Mouse (Mus musculus) midbrain, embryonic 13.5 days (tissue): ENCODE measurements around the gene Il17f. TPM values are rescaled to one million over a fixed set of nuclear protein-coding genes. Genes with fewer than 3 reads are reported as not detected.
"Not testable (repeated sequence)": the region's sequence is repeated elsewhere in the genome, so short reads cannot be mapped to it uniquely, and the experiment has no call there.

ENCODE experiments used
- ATAC-seq: fragments of 200-750 bp; cut with Nextera tagmentation; 2 replicates; pipeline ENCODE4 v1.8.0; 2017; ENCODE audit warnings: mild to moderate bottlenecking, moderate TSS enrichment, moderate library complexity
- H3K27ac ChIP-seq: fragments of 300-500 bp; sonication (generic); 2 replicates; pipeline ENCODE4 v1.5.1; 2015; ENCODE audit warnings: inconsistent platforms, mild to moderate bottlenecking, moderate library complexity
- H3K27me3 ChIP-seq: fragments of 300-500 bp; sonication (generic); 2 replicates; pipeline ENCODE4 v1.6.1; 2015; ENCODE audit warnings: mild to moderate bottlenecking, inconsistent platforms
- H3K36me3 ChIP-seq: fragments of 300-500 bp; sonication (generic); 2 replicates; pipeline ENCODE4 v1.6.1; 2015; ENCODE audit warnings: mild to moderate bottlenecking, inconsistent platforms
- H3K4me1 ChIP-seq: fragments of 300-500 bp; sonication (generic); replicated peaks from 2 replicates; pipeline ENCODE4 v1.6.1; 2015; ENCODE audit warnings: inconsistent platforms
- H3K4me2 ChIP-seq: fragments of 300-500 bp; sonication (generic); replicated peaks from 2 replicates; pipeline ENCODE4 v1.6.1; 2015; ENCODE audit warnings: moderate library complexity, mild to moderate bottlenecking, inconsistent platforms
- H3K4me3 ChIP-seq: fragments of 300-500 bp; sonication (generic); replicated peaks from 2 replicates; pipeline ENCODE4 v1.5.1; 2015; ENCODE audit warnings: mild to moderate bottlenecking, inconsistent platforms
- H3K9ac ChIP-seq: fragments of 300-500 bp; sonication (generic); replicated peaks from 2 replicates; pipeline ENCODE4 v1.6.1; 2015; ENCODE audit warnings: mild to moderate bottlenecking, inconsistent platforms
- H3K9me3 ChIP-seq: fragments of 300-500 bp; sonication (generic); 2 replicates; pipeline ENCODE4 v1.6.1; 2016; ENCODE audit warnings: mild to moderate bottlenecking, inconsistent platforms
- WGBS: fragments of 180-500 bp; shearing (Covaris S2); methylation state at CpG from one replicate; pipeline ENCODE4 v1.1.7; 2015; 5-methylcytosine and 5-hydroxymethylcytosine counted together
- polyA plus RNA-seq: library from polyadenylated mRNA; unstranded; fragments of >200 nt; fragmentation: Nextera tagmentation; extraction: Ambion mirVana; gene quantifications from 2 replicates; pipeline ENCODE4 v1.2.1, GENCODE M21; 2015

The Il17f gene
- polyA plus RNA-seq, 1 experiment from 2014 or later = 0.30 TPM

- ATAC-seq, H3K4me1 ChIP-seq, H3K27me3 ChIP-seq, H3K36me3 ChIP-seq, H3K9me3 ChIP-seq, H3K4me3 ChIP-seq, H3K9ac ChIP-seq, H3K27ac ChIP-seq, H3K4me2 ChIP-seq: not testable (repeated sequence)
- 81% methylated on average over 4 of the region's 4 CpGs for WGBS
These were observed 16.2 kb downstream of the Il17f start for GRCm38 (mm10) chr1:20774026-20774730.

DNA sequence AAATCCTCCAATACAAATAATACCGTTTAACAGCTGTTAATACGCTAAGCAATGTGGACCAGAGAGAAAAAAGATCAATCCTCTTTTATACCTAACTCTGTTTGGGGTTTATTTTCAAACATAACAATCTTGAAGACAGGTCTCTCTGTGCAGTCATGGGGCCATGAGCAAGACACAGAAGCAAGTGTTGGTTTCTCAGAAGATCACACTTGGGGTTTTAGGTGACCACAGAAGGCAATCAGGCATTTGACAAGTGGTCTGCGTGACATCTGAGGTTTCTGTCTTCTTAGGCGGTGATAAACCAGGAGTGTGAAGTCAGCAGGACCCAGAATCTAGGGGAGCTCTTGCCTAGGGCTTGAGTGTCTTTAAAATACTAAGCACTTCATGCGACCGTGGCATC lies 23.9 kb downstream of the Il17f start:
- Histone ChIP-seq H3K36me3 (no peaks in the 10 kb centered on the region), H3K9me3 (no peaks in the 10 kb centered on the region), H3K9ac (no peak overlapping the region), H3K4me2 (no peak overlapping the region), H3K27me3 (no peaks in the 10 kb centered on the region), H3K4me1 (no peaks in the 10 kb centered on the region), H3K4me3 (no peak overlapping the region), H3K27ac (no peak overlapping the region)
- ATAC-seq = no peak
- WGBS = 86% methylated on average over 6 of the region's 6 CpGs

GRCm38 (mm10) chr1:20761411-20761810 lies 29.0 kb downstream of the Il17f start:
- Histone ChIP-seq H3K27ac (no peak overlapping the region), H3K36me3 (no peaks in the 10 kb centered on the region), H3K27me3 (no peaks in the 10 kb centered on the region), H3K4me3 (no peak overlapping the region), H3K9ac (no peak overlapping the region), H3K4me1 (no peaks in the 10 kb centered on the region), H3K4me2 (no peak overlapping the region), H3K9me3 (no peaks in the 10 kb centered on the region)
- no peak for ATAC-seq
- 56% methylated on average over 4 of the region's 4 CpGs for WGBS

GRCm38 (mm10) chr1:20760331-20760730 lies 30.1 kb downstream of the Il17f start:
- 87% methylated on average over 5 of the region's 5 CpGs for WGBS
- no peak for ATAC-seq

DNA sequence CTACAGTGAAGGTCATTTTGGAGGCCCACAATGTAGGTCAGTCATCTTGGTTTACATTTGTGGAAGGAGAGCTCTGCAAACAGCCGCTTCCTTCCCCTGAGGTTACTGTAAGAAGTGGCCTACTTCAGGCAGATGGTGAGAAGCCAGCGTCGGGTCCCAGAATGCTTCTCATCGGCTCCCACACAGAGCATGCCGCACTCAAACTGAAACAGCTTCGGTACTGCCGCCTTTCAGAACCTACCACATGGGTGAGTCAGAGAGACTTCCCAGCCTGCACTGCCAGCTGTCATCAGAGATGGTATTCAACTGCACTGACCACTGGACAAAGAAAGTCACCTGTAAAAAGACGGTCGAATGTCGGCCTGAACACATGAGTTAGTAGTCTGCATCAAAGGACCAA lies 30.6 kb downstream of the Il17f start:
- WGBS = 88% methylated on average over 10 of the region's 10 CpGs
- H3K4me1 ChIP-seq = no peaks in the 10 kb centered on the region
- H3K27ac ChIP-seq = no peak overlapping the region
- no peaks in the 10 kb centered on the region for H3K9me3 ChIP-seq
- no peak for ATAC-seq
- no peaks in the 10 kb centered on the region for H3K36me3 ChIP-seq
- H3K4me3 ChIP-seq = no peak overlapping the region
- no peak overlapping the region for H3K4me2 ChIP-seq
- H3K27me3 ChIP-seq = no peaks in the 10 kb centered on the region
- H3K9ac ChIP-seq = no peak overlapping the region

More at GRCm38 (mm10) chr1:20760331-20760730, 30.1 kb downstream of the Il17f start:
- Histone ChIP-seq H3K9ac (no peak overlapping the region), H3K9me3 (no peaks in the 10 kb centered on the region), H3K36me3 (no peaks in the 10 kb centered on the region), H3K4me1 (no peaks in the 10 kb centered on the region), H3K4me2 (no peak overlapping the region), H3K27me3 (no peaks in the 10 kb centered on the region), H3K27ac (no peak overlapping the region), H3K4me3 (no peak overlapping the region)

DNA sequence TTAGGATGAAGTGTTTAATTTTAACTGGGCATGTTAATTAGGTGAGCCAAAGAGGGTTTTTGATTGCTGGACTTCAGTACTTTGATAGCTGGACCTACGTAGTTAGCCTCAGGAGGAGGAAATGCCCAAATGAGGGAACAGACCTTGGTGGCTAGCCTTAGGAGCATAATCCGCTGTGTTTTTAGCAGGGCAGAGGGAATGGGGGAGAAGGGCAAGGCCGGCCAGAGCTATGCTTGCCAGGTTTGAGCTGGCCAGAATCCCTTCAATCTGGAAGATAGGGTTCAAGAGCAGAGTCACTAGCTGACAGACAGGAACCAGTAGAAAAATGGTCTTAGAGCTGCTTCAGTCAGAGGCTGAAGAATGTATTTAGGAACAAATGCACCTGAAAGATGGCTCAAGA lies 32.8 kb downstream of the Il17f start:
- H3K36me3 ChIP-seq = no peaks in the 10 kb centered on the region
- H3K4me1 ChIP-seq = no peaks in the 10 kb centered on the region
- no peak overlapping the region for H3K4me3 ChIP-seq
- no peak overlapping the region for H3K27ac ChIP-seq
- H3K9me3 ChIP-seq = no peaks in the 10 kb centered on the region
- H3K27me3 ChIP-seq = no peaks in the 10 kb centered on the region
- no peak overlapping the region for H3K4me2 ChIP-seq
- no peak overlapping the region for H3K9ac ChIP-seq
- no peak for ATAC-seq
- WGBS = 88% methylated on average over 3 of the region's 3 CpGs

GRCm38 (mm10) chr1:20754439-20754838 lies 36.0 kb downstream of the Il17f start:
- no peak overlapping the region for H3K4me3 ChIP-seq
- no peaks in the 10 kb centered on the region for H3K4me1 ChIP-seq
- no peaks in the 10 kb centered on the region for H3K27me3 ChIP-seq
- H3K4me2 ChIP-seq = no peak overlapping the region
- H3K9ac ChIP-seq = no peak overlapping the region
- H3K9me3 ChIP-seq = peaks cover 4% of the 10 kb centered on the region; the same call in 1 of the 2 replicates
- ATAC-seq = no peak
- no peaks in the 10 kb centered on the region for H3K36me3 ChIP-seq
- 90% methylated on average over 10 of the region's 10 CpGs for WGBS
- H3K27ac ChIP-seq = no peak overlapping the region

- H3K4me1 ChIP-seq = no peaks in the 10 kb centered on the region
- H3K36me3 ChIP-seq = no peaks in the 10 kb centered on the region
- no peaks in the 10 kb centered on the region for H3K9me3 ChIP-seq
- 79% methylated on average over 3 of the region's 3 CpGs for WGBS
- no peak overlapping the region for H3K4me2 ChIP-seq
- H3K27ac ChIP-seq = no peak overlapping the region
- H3K4me3 ChIP-seq = no peak overlapping the region
- ATAC-seq = no peak
- no peak overlapping the region for H3K9ac ChIP-seq
- no peaks in the 10 kb centered on the region for H3K27me3 ChIP-seq
These were observed 49.9 kb downstream of the Il17f start for GRCm38 (mm10) chr1:20740496-20740998.

DNA sequence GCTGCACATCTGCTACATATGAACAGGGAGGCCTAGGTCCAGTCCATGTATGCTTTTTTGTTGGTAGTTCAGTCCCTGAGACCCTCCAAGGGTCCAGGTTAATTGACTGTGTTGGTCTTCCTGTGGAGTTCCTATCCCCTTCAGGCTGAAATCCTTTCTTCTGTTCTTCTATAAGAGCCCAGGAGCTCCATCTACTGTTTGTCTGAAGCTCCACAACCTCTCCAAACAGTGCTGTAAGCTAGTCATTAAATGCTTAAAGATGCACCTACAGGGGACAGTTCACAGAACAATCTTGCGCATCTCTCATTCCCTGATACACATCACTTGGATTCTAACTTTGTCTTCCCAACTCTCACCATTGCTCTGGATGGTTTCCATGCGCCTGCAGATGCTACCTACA lies 51.9 kb downstream of the Il17f start:
- ATAC-seq = no peak
- no peaks in the 10 kb centered on the region for H3K27me3 ChIP-seq
- H3K9ac ChIP-seq = no peak overlapping the region
- 89% methylated on average over 2 of the region's 2 CpGs for WGBS
- H3K4me3 ChIP-seq = no peak overlapping the region
- no peaks in the 10 kb centered on the region for H3K4me1 ChIP-seq
- H3K4me2 ChIP-seq = no peak overlapping the region
- no peaks in the 10 kb centered on the region for H3K36me3 ChIP-seq
- no peak overlapping the region for H3K27ac ChIP-seq
- no peaks in the 10 kb centered on the region for H3K9me3 ChIP-seq

DNA sequence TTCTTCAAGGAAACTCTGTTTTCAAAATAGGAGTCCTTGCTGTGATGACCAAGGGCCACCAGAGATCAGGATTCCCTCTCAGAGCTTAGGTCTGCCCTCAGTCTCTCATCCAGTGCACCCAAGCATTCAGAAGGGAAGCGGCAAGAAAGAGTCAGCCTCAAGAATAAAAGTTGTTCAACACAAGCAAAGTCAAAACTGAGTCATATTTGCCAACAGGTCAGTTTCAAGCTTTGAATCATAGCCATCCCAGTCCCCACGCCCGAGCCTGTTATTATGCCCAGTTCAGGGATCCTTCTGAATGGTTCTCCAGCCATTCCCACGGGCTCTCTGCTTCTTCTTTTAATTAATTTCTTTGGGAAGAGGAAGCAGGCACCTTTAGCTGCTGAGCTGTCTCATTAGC lies 53.8 kb downstream of the Il17f start:
- Histone ChIP-seq H3K27ac (no peak overlapping the region), H3K4me1 (no peaks in the 10 kb centered on the region), H3K4me2 (no peak overlapping the region), H3K27me3 (no peaks in the 10 kb centered on the region), H3K9me3 (no peaks in the 10 kb centered on the region), H3K4me3 (no peak overlapping the region), H3K36me3 (no peaks in the 10 kb centered on the region), H3K9ac (no peak overlapping the region)
- no peak for ATAC-seq
- WGBS = 85% methylated on average over 4 of the region's 4 CpGs

GRCm38 (mm10) chr1:20730903-20731302 lies 59.5 kb downstream of the Il17f start, which contains the start of gene Il17a:
Gene Il17a (plus strand): TSS chr1:20730905.
- H3K36me3 ChIP-seq = no peaks in the 10 kb centered on the region
- 93% methylated on average over 10 of the region's 10 CpGs for WGBS
- no peak within 1 kb of the TSS for H3K4me3 ChIP-seq
- no peak within 1 kb of the TSS for H3K27ac ChIP-seq
- no peak within 1 kb of the TSS for H3K4me2 ChIP-seq
- H3K9ac ChIP-seq = no peak within 1 kb of the TSS
- ATAC-seq = no peak
- H3K9me3 ChIP-seq = peaks cover 9% of the 10 kb centered on the region
- H3K27me3 ChIP-seq = no peaks in the 10 kb centered on the region
- H3K4me1 ChIP-seq = no peaks in the 10 kb centered on the region
